ENCODE assay signal across 8 mouse cellular contexts in the genomic region with DNA sequence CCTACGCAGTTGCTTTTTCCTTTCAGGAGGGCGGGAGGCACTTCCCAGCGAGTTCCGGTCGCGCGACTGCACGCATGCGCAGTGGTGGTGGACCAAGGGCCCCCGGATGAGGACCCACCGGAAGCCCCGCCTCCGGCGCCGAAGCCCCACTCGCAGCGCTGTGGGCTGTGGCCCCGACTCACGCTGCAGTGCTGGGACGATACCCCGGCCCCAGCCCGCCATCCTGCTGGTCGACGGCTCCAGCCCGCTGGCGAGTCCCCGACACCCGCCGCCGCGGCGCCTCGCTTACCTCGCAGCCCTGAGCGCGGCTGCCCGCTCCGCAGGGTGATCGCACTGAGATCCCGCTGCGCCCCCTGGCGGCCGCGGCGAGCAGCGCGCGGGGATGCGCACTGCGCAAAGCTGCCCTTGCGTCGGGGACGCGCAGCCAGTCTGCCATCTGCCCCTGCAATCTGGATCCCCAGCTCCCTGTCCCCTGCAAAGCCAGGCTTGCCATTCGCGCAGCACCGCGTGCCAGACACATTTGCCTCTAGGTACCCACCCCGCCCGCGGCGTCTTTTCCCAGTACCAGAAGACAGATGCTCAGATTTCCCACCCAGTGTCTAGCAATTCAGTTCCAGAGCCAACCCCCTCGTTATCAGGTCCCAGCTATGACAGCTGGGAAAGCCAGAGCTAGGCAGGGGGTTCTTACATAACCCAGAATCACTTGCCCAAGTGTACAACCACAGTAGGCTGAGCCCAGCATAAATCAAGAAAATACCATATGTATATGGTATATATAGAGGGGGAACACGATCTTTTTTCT. TPM values are rescaled to one million over a fixed set of nuclear protein-coding genes. Genes with fewer than 3 reads are reported as not detected.
DNase-seq lines count a peak whose midpoint lies in the region; ATAC-seq lines count a peak whose summit lies in the region.

Hlcs (minus strand) TSS at position 343 of the 802 bp plus-strand sequence.

- ATAC-seq in hindbrain, embryonic 11.5 days (ENCODE audit: low FRiP score), result peak; percentile 90

- H3K4me1 ChIP-seq in hindbrain, embryonic 11.5 days (replicated peaks; ENCODE audit: control insufficient read depth, insufficient read depth, low read length), result no peaks in the 10 kb centered on the region

- DNase-seq in MEL-GATA-1-ER (ENCODE audit: extremely low read depth, low read depth), result peak; percentile 81
- peak; percentile 98 for DNase-seq in cerebellum, adult 9-10 months
- DNase-seq in frontal cortex, adult 2 months (ENCODE audit: extremely low spot score in 1 of 2, low spot score in 1 of 2), result peak; percentile 91 to 98
- peak; percentile 98 for DNase-seq in hindbrain, embryonic 11.5 days (ENCODE audit: low spot score)
- DNase-seq in layer of hippocampus, postnatal 14 days (ENCODE audit: low spot score in 2 of 2), result peak; percentile 98
- peak; percentile 99 for DNase-seq in lung, postnatal 14 days
- peak; percentile 96 for DNase-seq in retina, adult 2 months (ENCODE audit: low read depth, low spot score)
- DNase-seq in thymus, postnatal 36 days, result peak; percentile 98

- H3K27me3 ChIP-seq in hindbrain, embryonic 11.5 days (ENCODE audit: control insufficient read depth, insufficient read depth, low read length), result no peaks in the 10 kb centered on the region

- WGBS in hindbrain, embryonic 11.5 days, result under 1% methylated on average over 60 of the region's 64 CpGs

- no peaks in the 10 kb centered on the region for H3K36me3 ChIP-seq in hindbrain, embryonic 11.5 days (ENCODE audit: control insufficient read depth, insufficient read depth, low read length)

- H3K27ac ChIP-seq in hindbrain, embryonic 11.5 days (ENCODE audit: low read depth, low read length), result peak within 1 kb of the TSS; percentile 91

- H3K9ac ChIP-seq in hindbrain, embryonic 11.5 days (ENCODE audit: low read depth, low read length), result peak within 1 kb of the TSS; percentile 66

- H3K4me3 ChIP-seq in hindbrain, embryonic 11.5 days (ENCODE audit: low read depth, low read length), result peak within 1 kb of the TSS; percentile 44

- peak within 1 kb of the TSS; percentile 46 for H3K4me2 ChIP-seq in hindbrain, embryonic 11.5 days (replicated peaks; ENCODE audit: low read depth, low read length)

- no peaks in the 10 kb centered on the region for H3K9me3 ChIP-seq in hindbrain, embryonic 11.5 days (ENCODE audit: control insufficient read depth, low read length)

RNA-seq across cellular contexts. Expression of gene Hlcs, which starts in this region (rescaled TPM):
- 11.6 and 12.5 TPM in 2 replicates for polyA plus RNA-seq in frontal cortex, adult 2 months (2012; rRNA removed)
- 8.9 TPM in 2 replicates for polyA plus RNA-seq in hindbrain, embryonic 11.5 days (2014; fragmentation: Nextera tagmentation; extraction: Ambion mirVana)
- total RNA-seq in layer of hippocampus, postnatal 14 days (2021), result 10 to 100 TPM; 12.8 to 13.7 TPM

Comparison
In these comparisons a context has a peak if more than half of its experiments do, and no peak if none do; other contexts are left out.
1. Peak in every context shown above with its lines: DNase-seq, ATAC-seq, H3K4me3 ChIP-seq and H3K27ac ChIP-seq.